Mouse (Mus musculus): ENCODE results near the gene Rgs3.

Rgs3 gene

GRCm38 (mm10) chr4:62691625-62692024 is 132.0 kb downstream of the Rgs3 start:
- peak; percentile 64 for DNase-seq (ENCODE audit: low read depth)

- DNase-seq (ENCODE audit: low read depth): peak; percentile 56
Measured at GRCm38 (mm10) chr4:62693839-62694238, 134.2 kb downstream of the Rgs3 start.

- DNase-seq (ENCODE audit: low read depth): no peak
Measured at GRCm38 (mm10) chr4:62694703-62695439, 135.2 kb downstream of the Rgs3 start.

GRCm38 (mm10) chr4:62695523-62695922 is 135.9 kb downstream of the Rgs3 start:
- no peak for DNase-seq (ENCODE audit: low read depth)

- DNase-seq (ENCODE audit: low read depth): peak; percentile 95
Measured at GRCm38 (mm10) chr4:62695946-62696345, 136.3 kb downstream of the Rgs3 start.

- peak; percentile 61 for DNase-seq (ENCODE audit: low read depth)
Measured at GRCm38 (mm10) chr4:62696699-62697404, 137.2 kb downstream of the Rgs3 start.

GRCm38 (mm10) chr4:62697469-62697868 is 137.8 kb downstream of the Rgs3 start:
- DNase-seq (ENCODE audit: low read depth): peak; percentile 98

- DNase-seq (ENCODE audit: low read depth): no peak
Measured at GRCm38 (mm10) chr4:62698521-62698920, 138.9 kb downstream of the Rgs3 start.

GRCm38 (mm10) chr4:62699191-62699812 is 139.7 kb downstream of the Rgs3 start:
- DNase-seq (ENCODE audit: low read depth): peak; percentile 100

GRCm38 (mm10) chr4:62700426-62700825 is 140.8 kb downstream of the Rgs3 start:
- peak; percentile 50 for DNase-seq (ENCODE audit: low read depth)

GRCm38 (mm10) chr4:62703151-62703550 is 143.5 kb downstream of the Rgs3 start:
- DNase-seq (ENCODE audit: low read depth): no peak

- DNase-seq (ENCODE audit: low read depth): no peak
Measured at GRCm38 (mm10) chr4:62704204-62704603, 144.6 kb downstream of the Rgs3 start.

- DNase-seq (ENCODE audit: low read depth): peak; percentile 94
Measured at GRCm38 (mm10) chr4:62705013-62705412, 145.4 kb downstream of the Rgs3 start.

- peak; percentile 49 for DNase-seq (ENCODE audit: low read depth)
Measured at GRCm38 (mm10) chr4:62705749-62706148, 146.1 kb downstream of the Rgs3 start.

- no peak for DNase-seq (ENCODE audit: low read depth)
Measured at GRCm38 (mm10) chr4:62708084-62708483, 148.4 kb downstream of the Rgs3 start.

- DNase-seq (ENCODE audit: low read depth): no peak
Measured at GRCm38 (mm10) chr4:62708994-62709393, 149.3 kb downstream of the Rgs3 start.

GRCm38 (mm10) chr4:62709448-62709847 is 149.8 kb downstream of the Rgs3 start:
- DNase-seq (ENCODE audit: low read depth): no peak

- DNase-seq (ENCODE audit: low read depth): no peak
Measured at GRCm38 (mm10) chr4:62711159-62711558, 151.5 kb downstream of the Rgs3 start.

GRCm38 (mm10) chr4:62711582-62711981 is 151.9 kb downstream of the Rgs3 start:
- DNase-seq (ENCODE audit: low read depth): no peak

GRCm38 (mm10) chr4:62720861-62721260 is 161.2 kb downstream of the Rgs3 start:
- no peak for DNase-seq (ENCODE audit: low read depth)

GRCm38 (mm10) chr4:62722021-62722426 is 162.4 kb downstream of the Rgs3 start:
- DNase-seq (ENCODE audit: low read depth): peak; percentile 45

GRCm38 (mm10) chr4:62723795-62724194 is 164.1 kb downstream of the Rgs3 start:
- DNase-seq (ENCODE audit: low read depth): no peak

All from NIH3T3 (cell line).